Mouse (Mus musculus): ENCODE measurements around the gene Lpp. TPM values are rescaled to one million over a fixed set of nuclear protein-coding genes. Genes with fewer than 3 reads are reported as not detected.
A peak's percentile ranks its signal among the peaks of the same experiment; 100 is the strongest.

Lpp gene
- polyA plus RNA-seq, 1 experiment, result 0.09 TPM

DNA sequence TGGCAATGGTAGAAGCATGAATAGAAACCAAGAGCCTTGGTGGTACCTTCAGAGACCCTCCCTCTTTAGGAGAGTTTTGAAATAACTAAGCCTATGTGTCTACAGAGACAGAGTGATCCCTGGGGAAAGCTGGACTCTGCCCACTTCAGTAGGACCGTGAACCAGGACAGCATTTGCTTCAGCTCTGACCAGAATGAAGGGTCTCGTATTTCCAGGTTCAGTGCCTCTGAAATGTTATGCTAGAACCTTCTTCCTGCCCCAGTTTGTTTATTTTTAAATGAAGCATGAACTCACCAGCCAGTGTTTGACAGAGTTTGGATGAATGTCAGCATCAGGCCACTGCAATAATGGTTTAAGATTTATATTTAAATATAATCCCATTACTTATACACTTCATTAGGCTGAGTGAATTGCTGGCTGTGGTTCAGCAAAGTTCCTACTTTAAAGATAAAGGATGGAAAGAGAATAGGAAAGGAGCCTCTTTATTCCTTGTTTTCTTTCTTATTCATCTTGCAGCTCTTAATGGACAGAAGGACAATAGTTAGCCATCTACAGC, 507.0 kb downstream of the Lpp start:
- TF ChIP-seq GATA1 (IDR thresholded peaks at IDR 0.05; ENCODE audit: borderline replicate concordance, low read length), result no peak
- TF ChIP-seq FLI1 (IDR thresholded peaks at IDR 0.05; ENCODE audit: low read length), result no peak
- no peaks in the 10 kb centered on the region for H3K27me3 ChIP-seq (replicated peaks)
- no peak overlapping the region for H3K4me3 ChIP-seq (replicated peaks)
- H3K9me3 ChIP-seq, result no peaks in the 10 kb centered on the region
- H3K4me1 ChIP-seq, result peaks cover 33% of the 10 kb centered on the region
- H3K36me3 ChIP-seq (replicated peaks; ENCODE audit: low read length), result no peaks in the 10 kb centered on the region

- H3K9me3 ChIP-seq, result no peaks in the 10 kb centered on the region
- H3K4me3 ChIP-seq (replicated peaks), result no peak overlapping the region
- no peaks in the 10 kb centered on the region for H3K27me3 ChIP-seq (replicated peaks)
- H3K4me1 ChIP-seq, result peaks cover 33% of the 10 kb centered on the region
- TF ChIP-seq FLI1 (IDR thresholded peaks at IDR 0.05; ENCODE audit: low read length) (no peak), GATA1 (IDR thresholded peaks at IDR 0.05; ENCODE audit: borderline replicate concordance, low read length) (no peak)
- H3K36me3 ChIP-seq (replicated peaks; ENCODE audit: low read length), result no peaks in the 10 kb centered on the region
These were observed 508.0 kb downstream of the Lpp start for GRCm38 (mm10) chr16:24901139-24901859.

- no peak overlapping the region for H3K4me3 ChIP-seq (replicated peaks)
- no peaks in the 10 kb centered on the region for H3K9me3 ChIP-seq
- H3K4me1 ChIP-seq, result peaks cover 33% of the 10 kb centered on the region
- H3K27me3 ChIP-seq (replicated peaks), result no peaks in the 10 kb centered on the region
- H3K36me3 ChIP-seq (replicated peaks; ENCODE audit: low read length), result no peaks in the 10 kb centered on the region
- no peak for TF ChIP-seq GATA1 (IDR thresholded peaks at IDR 0.05; ENCODE audit: borderline replicate concordance, low read length)
- TF ChIP-seq FLI1 (IDR thresholded peaks at IDR 0.05; ENCODE audit: low read length), result no peak
These were observed 508.8 kb downstream of the Lpp start for GRCm38 (mm10) chr16:24902111-24902510.

DNA sequence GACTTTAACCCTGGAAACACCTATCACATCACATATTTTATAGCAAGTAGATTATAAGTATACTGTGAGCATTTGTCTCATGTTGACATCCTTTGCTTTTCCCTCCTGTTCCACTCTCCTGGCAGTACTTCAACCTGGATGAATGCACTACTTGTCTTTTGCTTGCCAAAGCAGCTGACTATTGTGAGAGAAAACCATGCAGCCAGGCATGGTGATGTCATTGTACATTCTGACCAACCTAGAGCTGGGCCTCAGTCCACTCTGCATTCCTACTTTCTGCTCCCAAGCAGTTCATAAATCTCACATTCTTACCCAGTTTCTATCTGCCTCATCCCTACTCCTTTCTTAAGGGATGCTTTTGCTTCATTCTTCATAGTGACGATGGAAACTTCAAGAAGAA, 515.6 kb downstream of the Lpp start:
- Histone ChIP-seq H3K4me1 (peaks cover 54% of the 10 kb centered on the region), H3K4me3 (replicated peaks) (no peak overlapping the region), H3K9me3 (no peaks in the 10 kb centered on the region), H3K36me3 (replicated peaks; ENCODE audit: low read length) (no peaks in the 10 kb centered on the region), H3K27me3 (replicated peaks) (no peaks in the 10 kb centered on the region)
- no peak for TF ChIP-seq FLI1 (IDR thresholded peaks at IDR 0.05; ENCODE audit: low read length)
- TF ChIP-seq GATA1 (IDR thresholded peaks at IDR 0.05; ENCODE audit: borderline replicate concordance, low read length), result no peak

GRCm38 (mm10) chr16:24910321-24910720, 517.0 kb downstream of the Lpp start:
- no peaks in the 10 kb centered on the region for H3K36me3 ChIP-seq (replicated peaks; ENCODE audit: low read length)
- H3K9me3 ChIP-seq, result no peaks in the 10 kb centered on the region
- no peak overlapping the region for H3K4me3 ChIP-seq (replicated peaks)
- no peak for TF ChIP-seq FLI1 (IDR thresholded peaks at IDR 0.05; ENCODE audit: low read length)
- TF ChIP-seq GATA1 (IDR thresholded peaks at IDR 0.05; ENCODE audit: borderline replicate concordance, low read length), result no peak
- H3K4me1 ChIP-seq, result peaks cover 64% of the 10 kb centered on the region
- H3K27me3 ChIP-seq (replicated peaks), result no peaks in the 10 kb centered on the region

DNA sequence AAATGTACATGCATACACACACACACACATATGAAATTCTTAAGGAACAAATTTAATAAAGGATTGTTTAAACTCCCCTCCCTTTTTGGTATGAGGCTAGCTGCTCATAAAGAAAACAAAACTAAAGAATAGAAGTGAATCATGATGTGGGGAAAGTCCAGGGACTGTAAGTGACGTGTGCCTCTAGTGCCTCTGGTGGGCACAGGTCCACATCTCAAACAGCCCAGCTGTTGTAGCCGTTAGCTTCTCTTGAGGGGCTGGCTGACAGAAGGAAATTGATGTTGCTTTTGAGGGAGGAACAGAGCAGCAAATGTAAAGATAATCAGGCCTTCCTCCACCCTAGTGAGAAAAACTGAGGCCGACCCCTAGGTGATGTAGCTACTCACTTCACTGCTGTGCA, 517.5 kb downstream of the Lpp start:
- H3K4me3 ChIP-seq (replicated peaks), result no peak overlapping the region
- TF ChIP-seq GATA1 (IDR thresholded peaks at IDR 0.05; ENCODE audit: borderline replicate concordance, low read length) (no peak), FLI1 (IDR thresholded peaks at IDR 0.05; ENCODE audit: low read length) (no peak)
- H3K9me3 ChIP-seq, result no peaks in the 10 kb centered on the region
- H3K4me1 ChIP-seq, result peaks cover 69% of the 10 kb centered on the region
- H3K27me3 ChIP-seq (replicated peaks), result no peaks in the 10 kb centered on the region
- no peaks in the 10 kb centered on the region for H3K36me3 ChIP-seq (replicated peaks; ENCODE audit: low read length)

DNA sequence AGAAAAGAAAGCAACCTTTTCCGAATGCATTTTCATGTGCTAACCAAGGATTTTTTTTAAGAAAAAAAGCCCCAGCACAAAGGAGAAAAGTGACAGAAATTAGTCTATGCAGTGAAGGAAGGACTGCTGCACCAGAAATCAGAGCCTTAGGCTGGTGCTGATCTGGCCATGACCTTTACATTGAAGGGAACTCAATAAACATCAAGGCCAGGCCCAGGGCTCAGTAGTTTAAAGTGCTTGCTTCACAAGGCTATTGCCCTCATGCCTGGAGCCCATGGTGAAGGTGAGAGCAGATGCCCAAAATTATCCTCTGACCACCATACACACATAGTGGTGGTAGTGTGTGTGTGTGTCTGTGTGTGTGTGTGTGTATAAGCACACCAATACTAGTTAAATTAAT, 519.1 kb downstream of the Lpp start:
- Histone ChIP-seq H3K27me3 (replicated peaks) (no peaks in the 10 kb centered on the region), H3K4me3 (replicated peaks) (no peak overlapping the region), H3K4me1 (peaks cover 83% of the 10 kb centered on the region), H3K36me3 (replicated peaks; ENCODE audit: low read length) (no peaks in the 10 kb centered on the region), H3K9me3 (no peaks in the 10 kb centered on the region)
- no peak for TF ChIP-seq FLI1 (IDR thresholded peaks at IDR 0.05; ENCODE audit: low read length)
- no peak for TF ChIP-seq GATA1 (IDR thresholded peaks at IDR 0.05; ENCODE audit: borderline replicate concordance, low read length)

GRCm38 (mm10) chr16:24913021-24913420, 519.7 kb downstream of the Lpp start:
- no peaks in the 10 kb centered on the region for H3K36me3 ChIP-seq (replicated peaks; ENCODE audit: low read length)
- TF ChIP-seq FLI1 (IDR thresholded peaks at IDR 0.05; ENCODE audit: low read length) (no peak), GATA1 (IDR thresholded peaks at IDR 0.05; ENCODE audit: borderline replicate concordance, low read length) (no peak)
- H3K9me3 ChIP-seq, result no peaks in the 10 kb centered on the region
- peaks cover 84% of the 10 kb centered on the region for H3K4me1 ChIP-seq
- H3K27me3 ChIP-seq (replicated peaks), result no peaks in the 10 kb centered on the region
- H3K4me3 ChIP-seq (replicated peaks), result peak overlapping the region; percentile 42

GRCm38 (mm10) chr16:24913641-24914392, 520.5 kb downstream of the Lpp start:
- Histone ChIP-seq H3K4me3 (replicated peaks) (peak overlapping the region; percentile 69), H3K27me3 (replicated peaks) (no peaks in the 10 kb centered on the region), H3K36me3 (replicated peaks; ENCODE audit: low read length) (no peaks in the 10 kb centered on the region), H3K4me1 (peaks cover 83% of the 10 kb centered on the region), H3K9me3 (no peaks in the 10 kb centered on the region)
- TF ChIP-seq FLI1 (IDR thresholded peaks at IDR 0.05; ENCODE audit: low read length) (no peak), GATA1 (IDR thresholded peaks at IDR 0.05; ENCODE audit: borderline replicate concordance, low read length) (no peak)

DNA sequence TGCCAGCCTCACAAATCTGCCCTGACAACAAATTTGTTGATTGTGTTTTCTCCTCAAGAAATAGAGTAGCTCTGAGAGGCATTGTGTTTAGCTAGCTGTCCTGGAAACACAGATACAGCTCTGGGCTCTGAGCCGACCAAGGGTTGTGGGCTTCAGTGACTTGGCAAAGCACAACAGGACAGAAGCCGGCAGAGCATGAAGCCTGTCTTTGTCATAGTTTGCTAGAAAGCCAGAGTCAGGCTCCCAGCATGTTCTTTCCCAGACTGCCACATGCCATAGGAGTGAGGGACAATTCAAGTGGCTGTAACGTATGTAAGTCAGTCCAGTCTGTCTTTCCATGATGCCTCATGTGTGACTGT, 521.1 kb downstream of the Lpp start:
- peak overlapping the region; percentile 62 for H3K4me3 ChIP-seq (replicated peaks)
- peaks cover 78% of the 10 kb centered on the region for H3K4me1 ChIP-seq
- TF ChIP-seq GATA1 (IDR thresholded peaks at IDR 0.05; ENCODE audit: borderline replicate concordance, low read length), result no peak
- TF ChIP-seq FLI1 (IDR thresholded peaks at IDR 0.05; ENCODE audit: low read length), result no peak
- no peaks in the 10 kb centered on the region for H3K27me3 ChIP-seq (replicated peaks)
- no peaks in the 10 kb centered on the region for H3K9me3 ChIP-seq
- no peaks in the 10 kb centered on the region for H3K36me3 ChIP-seq (replicated peaks; ENCODE audit: low read length)

All from megakaryocyte, embryonic 14.5 days (primary cell).